Mouse (Mus musculus) frontal cortex, adult (tissue): ENCODE results near the gene 1810046K07Rik.

Experiments
- ATAC-seq: cut with Nextera tagmentation; 2 replicates; pipeline ENCODE4 v1.9.2; 2017; ENCODE audit warnings: mild to moderate bottlenecking, moderate library complexity, mixed read lengths; ENCODE audit not compliant: low TSS enrichment

1810046K07Rik gene

GRCm38 (mm10) chr9:51328731-51329130 is at the start of gene 1810046K07Rik:
Gene 1810046K07Rik (minus strand): TSS chr9:51328917.
- no peak for ATAC-seq

- ATAC-seq = no peak
Measured at GRCm38 (mm10) chr9:51369560-51369959, 40.8 kb upstream of the 1810046K07Rik start.

- ATAC-seq = no peak
Measured at GRCm38 (mm10) chr9:51367124-51367523, 38.4 kb upstream of the 1810046K07Rik start.

GRCm38 (mm10) chr9:51364059-51364458 is 35.3 kb upstream of the 1810046K07Rik start:
- ATAC-seq = no peak

GRCm38 (mm10) chr9:51353511-51353910 is 24.8 kb upstream of the 1810046K07Rik start:
- ATAC-seq = no peak

GRCm38 (mm10) chr9:51352896-51353295 is 24.2 kb upstream of the 1810046K07Rik start:
- ATAC-seq = no peak

- ATAC-seq = no peak
Measured at GRCm38 (mm10) chr9:51349422-51349821, 20.7 kb upstream of the 1810046K07Rik start.

- ATAC-seq = no peak
Measured at GRCm38 (mm10) chr9:51345768-51346167, 17.1 kb upstream of the 1810046K07Rik start.

- ATAC-seq = peak; percentile 97
Measured at GRCm38 (mm10) chr9:51335294-51336010, 6.7 kb upstream of the 1810046K07Rik start.

- no peak for ATAC-seq
Measured at GRCm38 (mm10) chr9:51331449-51332238, 2.9 kb upstream of the 1810046K07Rik start.

GRCm38 (mm10) chr9:51327555-51327903 is 1.2 kb downstream of the 1810046K07Rik start:
- no peak for ATAC-seq

- ATAC-seq = no peak
Measured at GRCm38 (mm10) chr9:51326619-51327554, 1.8 kb downstream of the 1810046K07Rik start.

- ATAC-seq = no peak
Measured at GRCm38 (mm10) chr9:51324406-51325065, 4.2 kb downstream of the 1810046K07Rik start.

- no peak for ATAC-seq
Measured at GRCm38 (mm10) chr9:51320096-51320495, 8.6 kb downstream of the 1810046K07Rik start.

GRCm38 (mm10) chr9:51318246-51318645 is 10.5 kb downstream of the 1810046K07Rik start:
- no peak for ATAC-seq

GRCm38 (mm10) chr9:51317322-51317721 is 11.4 kb downstream of the 1810046K07Rik start:
- no peak for ATAC-seq

GRCm38 (mm10) chr9:51315402-51316063 is 13.2 kb downstream of the 1810046K07Rik start:
- ATAC-seq = no peak

- ATAC-seq = no peak
Measured at GRCm38 (mm10) chr9:51312554-51313317, 16.0 kb downstream of the 1810046K07Rik start.

- no peak for ATAC-seq
Measured at GRCm38 (mm10) chr9:51310515-51310914, 18.2 kb downstream of the 1810046K07Rik start.

- no peak for ATAC-seq
Measured at GRCm38 (mm10) chr9:51306351-51306750, 22.4 kb downstream of the 1810046K07Rik start.
